Mouse (Mus musculus): ENCODE results near the gene Ankrd13b. TPM values are rescaled to one million over a fixed set of nuclear protein-coding genes. Genes with fewer than 3 reads are reported as not detected.

Ankrd13b gene
- polyA plus RNA-seq, 1 experiment = 2.9 TPM

DNA sequence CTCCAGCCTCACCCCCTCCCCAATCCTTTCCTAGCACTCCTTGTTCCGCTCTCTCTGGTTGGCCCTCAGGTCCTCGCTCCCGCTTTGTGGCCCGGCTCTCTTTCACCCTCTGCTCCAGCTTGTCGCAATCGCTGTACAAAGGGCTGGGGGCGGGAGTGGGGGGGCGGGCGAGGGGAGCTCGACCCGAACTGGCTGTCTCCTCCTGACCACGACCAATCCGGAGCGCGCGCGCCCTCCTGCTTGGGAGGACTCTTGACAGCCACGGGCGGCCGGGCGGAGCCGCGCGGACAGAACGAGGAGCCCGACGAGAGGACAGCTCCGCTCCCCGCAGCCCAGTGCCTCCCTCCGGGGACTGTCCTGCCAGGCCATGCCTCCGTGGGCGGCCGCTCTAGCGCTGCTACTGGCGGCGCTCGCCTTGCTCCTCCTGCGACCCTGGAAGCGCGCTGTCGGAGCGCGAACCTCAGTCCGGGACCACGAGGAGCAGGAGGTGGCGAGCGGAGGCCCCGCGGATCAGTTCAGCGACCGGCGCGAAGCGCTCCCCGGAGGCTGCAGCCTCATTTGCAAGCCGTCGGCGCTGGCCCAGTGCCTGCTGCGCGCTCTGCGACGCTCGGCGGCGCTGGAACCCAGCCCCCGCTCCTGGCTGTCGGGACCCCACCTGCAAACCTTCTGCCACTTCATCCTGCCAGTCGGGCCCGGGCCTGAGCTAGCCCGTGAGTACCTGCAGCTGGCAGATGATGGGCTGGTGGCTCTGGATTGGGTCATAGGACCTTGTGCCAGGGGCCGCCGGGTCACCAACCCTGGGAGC is 25.6 kb upstream of the Ankrd13b start, which contains the start of gene Abhd15:
Gene Abhd15, plus strand, starts transcription at position 290 of the 805 bp plus-strand sequence.
- no peaks in the 10 kb centered on the region for H3K27me3 ChIP-seq (ENCODE audit: control insufficient read depth, insufficient read depth, low read length)
- peak within 1 kb of the TSS; percentile 77 for H3K4me3 ChIP-seq (ENCODE audit: control insufficient read depth, low read depth, low read length)
- peaks cover 33% of the 10 kb centered on the region for H3K4me1 ChIP-seq (ENCODE audit: control insufficient read depth, insufficient read depth, low read length)
- TF ChIP-seq CTCF (IDR thresholded peaks at IDR 0.05; ENCODE audit: control insufficient read depth, insufficient read depth, insufficient replicate concordance, low read depth, low read length) = no peak
- 0 out of 2 replicates have a peak, but pooled peaks have one; percentile 40 for TF ChIP-seq POLR2A (IDR thresholded peaks at IDR 0.05; ENCODE audit: control insufficient read depth, low read depth, low read length)
- H3K36me3 ChIP-seq (ENCODE audit: control insufficient read depth, insufficient read depth, low read length) = no peaks in the 10 kb centered on the region
- H3K27ac ChIP-seq (ENCODE audit: control insufficient read depth, insufficient read depth, low read depth, low read length) = no peak within 1 kb of the TSS

DNA sequence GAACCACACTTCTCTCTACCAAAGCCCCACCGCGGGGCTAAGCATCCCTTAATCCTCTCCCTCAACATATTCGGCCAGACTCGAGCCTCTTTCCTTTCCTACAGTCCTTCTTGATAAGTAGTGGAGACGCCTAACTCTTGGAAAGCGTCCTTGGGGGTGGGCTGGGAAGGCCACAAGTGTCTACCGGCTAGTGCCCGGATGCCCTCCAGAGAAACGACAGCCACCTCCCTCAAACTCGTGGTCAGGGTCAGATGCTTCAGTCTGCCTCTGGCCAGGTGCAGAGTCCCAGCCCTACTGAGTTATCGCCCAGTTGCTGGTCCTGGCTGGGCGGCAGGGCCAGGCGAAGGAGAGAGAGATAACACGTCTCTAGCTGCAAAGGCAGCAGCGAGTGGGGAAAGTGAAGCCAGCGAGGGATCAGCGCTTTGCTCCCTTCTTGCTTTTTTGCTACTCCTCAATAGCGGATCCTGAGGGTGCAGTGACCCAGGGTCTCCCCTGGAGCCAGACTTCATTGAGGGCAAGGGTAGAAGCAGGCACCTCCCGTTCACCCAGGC is 24.9 kb upstream of the Ankrd13b start:
- no peaks in the 10 kb centered on the region for H3K27me3 ChIP-seq (ENCODE audit: control insufficient read depth, insufficient read depth, low read length)
- H3K4me1 ChIP-seq (ENCODE audit: control insufficient read depth, insufficient read depth, low read length) = peaks cover 33% of the 10 kb centered on the region
- peak overlapping the region; percentile 43 for H3K4me3 ChIP-seq (ENCODE audit: control insufficient read depth, low read depth, low read length)
- H3K27ac ChIP-seq (ENCODE audit: control insufficient read depth, insufficient read depth, low read depth, low read length) = no peak overlapping the region
- TF ChIP-seq CTCF (IDR thresholded peaks at IDR 0.05; ENCODE audit: control insufficient read depth, insufficient read depth, insufficient replicate concordance, low read depth, low read length) = no peak
- no peak for TF ChIP-seq POLR2A (IDR thresholded peaks at IDR 0.05; ENCODE audit: control insufficient read depth, low read depth, low read length)
- no peaks in the 10 kb centered on the region for H3K36me3 ChIP-seq (ENCODE audit: control insufficient read depth, insufficient read depth, low read length)

DNA sequence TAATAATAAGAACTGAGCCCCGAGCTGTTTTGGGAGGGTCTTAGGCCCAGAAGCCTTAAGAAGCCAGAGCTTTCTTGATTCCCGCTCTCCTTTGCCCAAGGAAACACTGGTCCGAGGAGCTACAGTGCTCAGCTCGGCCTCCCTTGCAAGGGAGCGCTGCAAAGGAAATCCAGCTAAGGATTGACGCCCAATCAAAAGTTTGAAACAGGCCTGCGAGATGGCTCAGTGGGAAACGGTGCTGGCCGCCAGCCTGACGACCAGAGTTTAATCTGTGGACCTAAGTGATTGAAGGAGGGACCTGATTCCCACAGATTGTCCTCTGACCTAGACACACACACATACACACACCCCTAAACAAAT is 24.3 kb upstream of the Ankrd13b start:
- H3K27me3 ChIP-seq (ENCODE audit: control insufficient read depth, insufficient read depth, low read length) = no peaks in the 10 kb centered on the region
- no peak overlapping the region for H3K27ac ChIP-seq (ENCODE audit: control insufficient read depth, insufficient read depth, low read depth, low read length)
- peaks cover 36% of the 10 kb centered on the region for H3K4me1 ChIP-seq (ENCODE audit: control insufficient read depth, insufficient read depth, low read length)
- H3K36me3 ChIP-seq (ENCODE audit: control insufficient read depth, insufficient read depth, low read length) = no peaks in the 10 kb centered on the region
- TF ChIP-seq POLR2A (IDR thresholded peaks at IDR 0.05; ENCODE audit: control insufficient read depth, low read depth, low read length) (no peak), CTCF (IDR thresholded peaks at IDR 0.05; ENCODE audit: control insufficient read depth, insufficient read depth, insufficient replicate concordance, low read depth, low read length) (no peak)
- peak overlapping the region; percentile 80 for H3K4me3 ChIP-seq (ENCODE audit: control insufficient read depth, low read depth, low read length)

DNA sequence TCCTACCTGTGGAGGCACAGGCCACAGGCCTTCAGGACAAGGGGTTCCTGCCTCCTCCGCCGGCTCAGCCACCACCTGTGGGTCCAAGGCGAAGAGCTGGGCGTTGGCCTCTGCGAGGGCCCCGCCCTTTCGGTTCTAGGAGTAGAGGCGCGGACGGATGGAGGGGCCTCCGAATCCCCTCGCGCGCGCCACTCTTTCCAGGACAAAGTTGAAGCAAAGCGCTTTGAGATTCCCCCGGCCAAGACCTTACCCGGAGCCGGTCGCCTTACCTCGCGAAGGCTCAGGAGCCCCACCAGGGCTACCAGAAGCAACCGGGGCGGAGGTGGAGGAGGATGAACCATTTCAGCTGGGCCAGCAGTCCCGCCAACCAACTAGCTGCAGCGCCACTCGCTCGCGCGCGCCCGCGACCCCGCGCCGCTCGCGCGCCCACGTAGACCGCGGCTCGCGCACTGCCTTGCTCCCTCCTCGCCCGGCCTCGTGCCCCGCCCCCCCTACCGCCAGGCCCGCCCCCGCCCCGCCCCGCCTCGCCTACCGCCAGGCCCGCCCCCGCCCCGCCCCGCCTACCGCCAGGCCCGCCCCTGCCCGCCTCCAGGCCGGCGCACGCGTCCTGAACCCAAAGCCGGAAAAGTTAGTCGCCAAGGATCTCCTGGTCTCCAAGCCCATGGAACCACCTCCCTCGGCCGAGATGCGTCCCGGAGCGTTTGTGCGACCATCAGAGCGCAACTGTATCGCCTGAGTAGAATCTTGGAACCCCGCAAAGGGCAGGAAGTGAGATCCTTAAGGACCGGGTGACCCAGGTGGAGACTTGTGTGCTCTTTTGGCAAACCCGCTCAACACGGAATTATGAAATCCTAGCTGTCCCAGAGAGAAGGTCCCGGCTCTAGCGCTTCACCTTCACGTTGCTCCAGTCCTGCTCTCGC is 23.7 kb upstream of the Ankrd13b start:
- Histone ChIP-seq H3K4me1 (ENCODE audit: control insufficient read depth, insufficient read depth, low read length) (peaks cover 37% of the 10 kb centered on the region), H3K27me3 (ENCODE audit: control insufficient read depth, insufficient read depth, low read length) (no peaks in the 10 kb centered on the region), H3K4me3 (ENCODE audit: control insufficient read depth, low read depth, low read length) (peak overlapping the region; percentile 80), H3K27ac (ENCODE audit: control insufficient read depth, insufficient read depth, low read depth, low read length) (peak overlapping the region; percentile 80), H3K36me3 (ENCODE audit: control insufficient read depth, insufficient read depth, low read length) (no peaks in the 10 kb centered on the region)
- TF ChIP-seq POLR2A (IDR thresholded peaks at IDR 0.05; ENCODE audit: control insufficient read depth, low read depth, low read length) = peak; percentile 42
- no peak for TF ChIP-seq CTCF (IDR thresholded peaks at IDR 0.05; ENCODE audit: control insufficient read depth, insufficient read depth, insufficient replicate concordance, low read depth, low read length)

DNA sequence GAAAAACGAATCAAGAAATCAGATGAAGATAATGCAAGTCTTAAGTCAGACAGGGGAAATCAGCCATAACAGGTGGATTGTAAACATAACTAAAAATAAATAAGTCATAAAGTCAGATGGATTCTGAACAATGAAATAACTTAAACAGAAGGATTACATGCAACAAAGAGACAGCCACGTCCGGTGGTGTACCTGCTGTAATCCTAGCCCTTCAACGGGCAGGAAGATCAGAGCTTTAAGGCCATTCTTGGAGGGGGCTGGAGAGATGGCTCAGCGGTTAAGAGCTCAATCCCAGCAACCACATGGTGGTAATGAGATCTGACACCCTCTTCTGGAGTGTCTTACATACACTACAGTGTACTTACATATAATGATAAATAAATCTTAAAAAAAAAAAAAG is 21.9 kb upstream of the Ankrd13b start:
- no peak for TF ChIP-seq POLR2A (IDR thresholded peaks at IDR 0.05; ENCODE audit: control insufficient read depth, low read depth, low read length)
- TF ChIP-seq CTCF (IDR thresholded peaks at IDR 0.05; ENCODE audit: control insufficient read depth, insufficient read depth, insufficient replicate concordance, low read depth, low read length) = no peak
- H3K4me1 ChIP-seq (ENCODE audit: control insufficient read depth, insufficient read depth, low read length) = peaks cover 42% of the 10 kb centered on the region
- H3K27me3 ChIP-seq (ENCODE audit: control insufficient read depth, insufficient read depth, low read length) = no peaks in the 10 kb centered on the region
- no peaks in the 10 kb centered on the region for H3K36me3 ChIP-seq (ENCODE audit: control insufficient read depth, insufficient read depth, low read length)
- H3K27ac ChIP-seq (ENCODE audit: control insufficient read depth, insufficient read depth, low read depth, low read length) = no peak overlapping the region
- H3K4me3 ChIP-seq (ENCODE audit: control insufficient read depth, low read depth, low read length) = no peak overlapping the region

DNA sequence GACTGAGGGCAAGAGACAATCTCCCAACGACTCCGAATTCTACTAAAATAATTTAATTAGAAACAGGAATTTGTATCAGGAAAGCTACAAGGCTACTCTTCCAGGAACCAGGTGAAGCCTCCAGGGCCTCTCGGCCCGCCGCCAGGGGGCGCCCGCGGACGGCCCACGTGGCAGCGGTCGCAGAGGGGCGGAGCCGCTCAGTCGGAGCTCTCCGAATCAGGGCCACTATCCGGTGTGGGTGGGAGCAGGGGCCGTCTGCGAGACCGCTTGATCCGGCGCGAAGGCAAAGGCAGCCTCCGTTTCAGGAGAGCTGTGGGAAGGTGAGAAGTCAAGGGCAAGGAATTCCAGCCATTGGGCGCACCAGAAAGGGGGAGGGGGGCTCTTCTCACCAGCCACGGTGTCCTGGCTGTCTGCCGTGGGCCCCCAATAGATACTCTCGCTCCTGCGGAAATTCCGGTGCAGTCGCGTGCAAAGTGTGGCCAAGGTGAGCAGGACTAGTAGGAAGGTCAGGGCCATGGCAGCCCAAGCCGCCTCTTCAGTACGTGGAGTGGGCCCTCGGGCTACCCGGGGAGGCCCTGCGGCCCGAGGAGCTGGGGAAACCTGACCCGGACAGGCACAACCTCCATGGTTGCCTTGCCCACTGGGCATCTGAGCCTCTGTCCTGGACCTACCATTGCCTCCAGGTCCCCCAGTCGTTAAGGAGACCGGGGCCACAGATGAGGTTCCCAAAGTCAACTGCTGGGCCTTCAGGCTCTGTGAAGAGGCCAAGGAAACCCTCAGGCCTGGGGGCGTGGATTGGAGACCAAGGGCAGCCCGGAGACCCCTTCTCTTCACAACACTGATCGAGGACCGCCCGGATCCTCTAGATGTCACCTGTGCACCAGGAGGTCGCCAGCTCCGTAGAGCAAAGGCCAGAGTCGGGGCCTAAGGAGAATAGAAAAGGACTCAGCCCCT is 18.9 kb upstream of the Ankrd13b start:
- Histone ChIP-seq H3K4me3 (ENCODE audit: control insufficient read depth, low read depth, low read length) (peak overlapping the region; percentile 84), H3K27me3 (ENCODE audit: control insufficient read depth, insufficient read depth, low read length) (no peaks in the 10 kb centered on the region), H3K36me3 (ENCODE audit: control insufficient read depth, insufficient read depth, low read length) (peaks cover 2% of the 10 kb centered on the region), H3K27ac (ENCODE audit: control insufficient read depth, insufficient read depth, low read depth, low read length) (no peak overlapping the region), H3K4me1 (ENCODE audit: control insufficient read depth, insufficient read depth, low read length) (peaks cover 19% of the 10 kb centered on the region)
- TF ChIP-seq CTCF (IDR thresholded peaks at IDR 0.05; ENCODE audit: control insufficient read depth, insufficient read depth, insufficient replicate concordance, low read depth, low read length) (peak; percentile 76), POLR2A (IDR thresholded peaks at IDR 0.05; ENCODE audit: control insufficient read depth, low read depth, low read length) (peak; percentile 20)
